Mouse (Mus musculus): ENCODE results near the gene Ipo11. TPM values are rescaled to one million over a fixed set of nuclear protein-coding genes. Genes with fewer than 3 reads are reported as not detected.

Gene Ipo11
- polyA plus RNA-seq, 1 experiment from 2014 or later: 55.9 TPM

Other genes starting within 250 kb of the Ipo11 start
- gene Dimt1, start 10.2 kb upstream of the Ipo11 start, polyA plus RNA-seq (2016; fragmentation: Nextera tagmentation; extraction: Ambion mirVana): 35.5 and 41.8 TPM in 2 replicates
- 39.7 and 41.4 TPM in 2 replicates for gene Kif2a, start 85.2 kb upstream of the Ipo11 start, polyA plus RNA-seq (2016; fragmentation: Nextera tagmentation; extraction: Ambion mirVana)

Measured in neural tube, embryonic 12.5 days (tissue).